In the genomic region with DNA sequence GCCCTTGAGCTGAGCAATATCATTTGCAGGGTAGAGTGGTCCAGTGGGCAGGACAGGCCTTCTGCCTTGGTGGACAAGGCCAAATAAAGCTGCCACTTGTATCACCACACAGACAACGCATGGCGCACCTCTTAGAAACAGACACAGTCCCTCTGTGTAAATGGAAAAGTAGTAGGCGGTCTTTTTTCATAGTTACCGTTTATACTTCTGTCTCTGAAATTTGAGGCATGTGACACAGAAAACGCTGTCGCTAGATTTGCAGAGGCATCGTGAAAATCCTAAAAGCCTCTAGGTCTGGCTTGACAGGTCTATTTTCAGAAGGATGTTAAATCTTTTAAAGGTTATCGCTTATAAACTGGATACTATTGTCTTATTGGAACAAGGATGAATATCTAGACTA, we compare ENCODE assay signal across 14 mouse cellular contexts.
"Had no signal": no experiment of that assay in that cellular context is flagged by ENCODE, and none has a peak within 500 bp of the region (broad histone marks: within the 10 kb centered on the region; RNA-seq: fewer than 3 reads in every experiment).

No protein-coding gene starts in this region.

- H3K27ac ChIP-seq: kidney, postnatal 0 days; liver, embryonic 12.5 days; neural tube, embryonic 15.5 days; stomach, embryonic 15.5 days had no signal

- H3K36me3 ChIP-seq: limb, embryonic 15.5 days; liver, embryonic 12.5 days; midbrain, embryonic 10.5 days; neural tube, embryonic 15.5 days; stomach, embryonic 15.5 days had no signal

- ATAC-seq: liver, embryonic 12.5 days had no signal

- H3K4me1 ChIP-seq: liver, embryonic 12.5 days had no signal

- H3K4me2 ChIP-seq: limb, embryonic 15.5 days; liver, embryonic 12.5 days; lung, embryonic 14.5 days; neural tube, embryonic 15.5 days; stomach, embryonic 15.5 days had no signal

- DNase-seq: kidney, adult 11 months; kidney, adult 9 months; kidney, postnatal 36 days; lung, postnatal 10 days; lung, postnatal 4 days; thymus, postnatal 36 days had no signal

- H3K9ac ChIP-seq: limb, embryonic 15.5 days; liver, embryonic 12.5 days; lung, embryonic 14.5 days; neural tube, embryonic 15.5 days; stomach, embryonic 15.5 days had no signal

- H3K9me3 ChIP-seq: liver, embryonic 12.5 days; neural tube, embryonic 15.5 days; stomach, embryonic 15.5 days had no signal

- H3K4me3 ChIP-seq: limb, embryonic 15.5 days; liver, embryonic 12.5 days; midbrain, embryonic 10.5 days; myocyte; neural tube, embryonic 15.5 days; stomach, embryonic 15.5 days had no signal

- H3K27me3 ChIP-seq: neural tube, embryonic 15.5 days; stomach, embryonic 15.5 days had no signal
